Mouse (Mus musculus): Measurements from ENCODE around the gene Epha8.

Epha8 gene

DNA sequence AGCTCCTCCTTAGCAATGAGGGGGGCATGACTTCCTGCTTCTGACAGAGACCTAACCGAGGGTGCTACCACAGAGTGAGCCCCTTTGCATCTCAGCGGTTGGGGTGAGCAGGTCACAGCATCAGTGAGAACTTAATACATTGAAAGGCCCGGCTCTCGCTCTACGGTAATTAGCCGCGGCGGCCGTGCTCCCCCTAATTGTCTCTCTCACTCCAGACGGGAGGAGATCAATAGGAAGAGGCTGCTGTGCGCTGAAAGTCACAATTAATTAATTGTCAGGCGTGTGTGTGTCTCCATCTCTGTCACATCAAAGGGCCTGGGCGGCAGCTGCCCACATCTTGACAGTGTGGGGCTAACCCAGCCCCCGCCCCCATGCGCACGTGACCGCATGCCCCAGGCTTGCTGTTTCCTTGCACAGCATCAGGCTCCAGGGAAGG is 45.4 kb downstream of the Epha8 start:
- in situ Hi-C loops (cut with MboI; ENCODE audit: unreplicated experiment in 2 of 2), result no loop called here

GRCm38 (mm10) chr4:136907809-136908208 is 48.8 kb downstream of the Epha8 start:
- in situ Hi-C loops (cut with MboI; ENCODE audit: unreplicated experiment in 2 of 2), result no loop called here

DNA sequence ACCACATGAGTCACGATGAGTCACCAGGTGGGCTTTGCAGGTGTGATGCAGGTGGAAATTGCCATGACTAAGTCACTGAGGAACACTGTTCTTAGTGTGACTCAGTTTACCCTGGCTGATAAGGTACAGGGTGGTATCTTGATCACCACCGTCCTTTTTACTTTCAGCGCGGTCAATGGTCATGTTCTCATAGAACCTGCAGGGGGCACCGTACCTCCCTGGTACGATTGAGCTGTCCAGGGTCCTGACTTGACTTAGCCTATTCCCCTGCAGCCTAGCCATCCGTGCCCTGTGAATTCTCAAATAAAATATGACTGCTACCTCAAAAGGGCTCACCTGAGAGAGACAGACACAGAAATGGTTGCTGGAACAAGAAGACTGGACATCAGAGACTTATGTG is 49.6 kb downstream of the Epha8 start:
- in situ Hi-C loops (cut with MboI; ENCODE audit: unreplicated experiment in 2 of 2), result no loop called here

- in situ Hi-C loops (cut with MboI; ENCODE audit: unreplicated experiment in 2 of 2), result no loop called here
Observed at GRCm38 (mm10) chr4:136904767-136905539, 51.7 kb downstream of the Epha8 start.

GRCm38 (mm10) chr4:136899154-136899553 is 57.5 kb downstream of the Epha8 start:
- in situ Hi-C loops (cut with MboI; ENCODE audit: unreplicated experiment in 2 of 2), result no loop called here

GRCm38 (mm10) chr4:136898637-136899036 is 58.0 kb downstream of the Epha8 start, which contains the start of gene C1qa:
C1qa (minus strand) TSS chr4:136898803.
- in situ Hi-C loops (cut with MboI; ENCODE audit: unreplicated experiment in 2 of 2), result no loop called here

DNA sequence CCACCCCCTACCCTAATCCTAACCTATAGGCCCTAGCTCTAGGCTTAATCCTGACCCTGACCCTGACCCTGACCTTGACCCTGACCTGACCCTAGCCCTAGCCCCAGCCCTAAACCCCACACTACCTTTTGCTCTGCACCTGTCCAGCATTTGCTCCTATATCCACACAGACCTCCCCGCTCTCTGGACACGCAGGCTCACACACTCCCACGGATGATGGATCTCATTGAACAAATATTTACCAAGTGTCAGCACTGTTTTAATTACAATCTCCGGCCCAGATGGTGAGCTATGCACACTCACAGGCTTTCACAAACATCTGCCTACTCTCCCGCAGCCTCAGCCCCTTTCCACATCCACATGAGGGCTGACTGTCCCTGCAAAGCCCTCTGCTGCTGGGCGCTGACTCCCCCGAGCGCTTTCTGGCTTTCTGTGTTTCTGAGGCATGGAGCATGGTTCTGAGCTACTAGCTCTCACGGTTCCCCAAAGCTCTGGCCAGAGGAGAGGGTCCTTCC is 58.5 kb downstream of the Epha8 start:
- in situ Hi-C loops (cut with MboI; ENCODE audit: unreplicated experiment in 2 of 2), result no loop called here

DNA sequence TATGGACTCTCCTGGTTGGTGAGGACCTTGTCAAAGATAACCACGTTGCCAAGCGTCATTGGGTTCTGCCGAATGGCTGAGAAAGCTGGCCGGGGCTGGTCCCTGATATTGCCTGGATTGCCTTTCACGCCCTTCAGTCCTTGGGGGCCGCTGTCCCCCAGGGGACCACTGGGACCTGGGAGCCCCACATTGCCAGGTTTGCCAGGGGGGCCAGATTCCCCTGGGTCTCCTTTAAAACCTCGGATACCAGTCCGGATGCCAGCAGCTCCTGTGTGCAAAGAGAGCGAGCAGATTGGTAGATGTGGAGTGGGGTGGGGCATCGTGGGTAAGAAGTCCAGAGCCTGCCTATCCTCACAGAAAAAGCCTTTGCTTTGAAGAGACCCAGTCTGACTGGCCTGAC is 60.2 kb downstream of the Epha8 start:
- in situ Hi-C loops (cut with MboI; ENCODE audit: unreplicated experiment in 2 of 2), result no loop called here

DNA sequence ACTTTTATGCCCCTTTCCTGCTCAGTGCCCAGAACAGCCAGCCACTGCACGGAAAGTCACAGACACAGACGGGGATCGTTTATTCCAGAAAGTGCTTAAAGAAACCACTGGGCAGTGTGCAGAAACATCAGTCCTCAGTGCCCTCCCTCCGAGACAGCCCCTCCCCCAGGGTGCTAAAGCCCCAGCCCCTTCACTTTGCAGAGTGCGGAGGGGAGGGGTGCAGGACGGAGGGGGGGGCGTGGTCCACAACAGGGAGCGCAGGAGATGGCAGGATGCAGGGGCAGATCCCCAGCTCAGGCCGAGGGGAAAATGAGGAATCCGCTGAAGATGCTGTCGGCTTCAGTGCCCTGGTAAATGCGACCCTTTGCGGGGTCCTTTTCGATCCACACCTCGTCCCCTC is 60.8 kb downstream of the Epha8 start:
- in situ Hi-C loops (cut with MboI; ENCODE audit: unreplicated experiment in 2 of 2), result no loop called here

GRCm38 (mm10) chr4:136894821-136895220 is 61.8 kb downstream of the Epha8 start:
- in situ Hi-C loops (cut with MboI; ENCODE audit: unreplicated experiment in 2 of 2), result no loop called here

DNA sequence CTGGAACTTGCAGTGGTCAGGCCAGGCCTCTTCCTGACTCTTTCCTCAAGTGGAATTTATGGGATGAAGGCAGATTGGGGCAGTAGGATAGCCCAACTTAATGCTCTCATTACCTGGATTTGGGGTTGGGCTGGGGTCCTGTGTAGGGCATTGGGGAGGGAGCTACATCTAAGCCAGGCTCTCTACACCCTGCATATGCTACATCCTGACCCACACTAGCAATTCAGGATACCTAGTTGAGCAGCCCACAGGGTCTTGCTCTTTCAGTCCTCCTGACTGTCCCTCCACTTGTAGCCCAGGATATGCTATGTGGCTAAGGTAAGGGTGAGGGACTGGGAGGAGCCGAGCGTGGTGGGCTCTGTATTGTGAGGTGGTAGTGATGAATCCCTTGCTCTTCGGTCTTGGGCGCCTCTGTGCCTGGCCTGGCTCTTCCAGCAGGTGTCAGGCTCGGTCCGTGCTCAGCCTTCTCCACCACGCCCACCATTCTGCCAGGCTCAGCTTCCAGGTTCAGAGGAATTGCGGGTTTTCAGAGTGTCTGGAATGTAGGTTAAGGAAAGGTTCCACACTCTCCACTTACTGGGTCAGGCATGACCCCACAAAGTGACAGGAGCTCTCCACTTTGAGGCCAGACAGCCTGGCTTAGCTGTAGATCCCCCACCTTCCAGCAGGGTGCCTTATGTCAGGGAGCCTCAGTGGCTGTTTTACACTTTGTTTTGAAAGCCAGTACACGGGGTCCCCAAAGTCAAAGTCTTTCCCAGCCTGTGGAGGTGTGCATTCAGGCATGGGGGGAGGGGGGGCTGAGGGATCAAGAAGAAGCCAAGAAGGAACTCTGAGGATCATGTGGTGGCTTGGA is 62.7 kb downstream of the Epha8 start:
- in situ Hi-C loops (cut with MboI; ENCODE audit: unreplicated experiment in 2 of 2), result no loop called here

- in situ Hi-C loops (cut with MboI; ENCODE audit: unreplicated experiment in 2 of 2), result no loop called here
Observed at GRCm38 (mm10) chr4:136892811-136893210, 63.8 kb downstream of the Epha8 start, which contains the start of gene C1qc. C1qc (minus strand) TSS chr4:136893065.

- in situ Hi-C loops (cut with MboI; ENCODE audit: unreplicated experiment in 2 of 2), result no loop called here
Observed at GRCm38 (mm10) chr4:136892371-136892770, 64.2 kb downstream of the Epha8 start.

- in situ Hi-C loops (cut with MboI; ENCODE audit: unreplicated experiment in 2 of 2), result no loop called here
Observed at GRCm38 (mm10) chr4:136891115-136891514, 65.5 kb downstream of the Epha8 start.

GRCm38 (mm10) chr4:136889981-136890380 is 66.6 kb downstream of the Epha8 start:
- in situ Hi-C loops (cut with MboI; ENCODE audit: unreplicated experiment in 2 of 2), result no loop called here

- in situ Hi-C loops (cut with MboI; ENCODE audit: unreplicated experiment in 2 of 2), result no loop called here
Observed at GRCm38 (mm10) chr4:136887714-136888113, 68.9 kb downstream of the Epha8 start.

- in situ Hi-C loops (cut with MboI; ENCODE audit: unreplicated experiment in 2 of 2), result no loop called here
Observed at GRCm38 (mm10) chr4:136886101-136886500, 70.5 kb downstream of the Epha8 start, which contains the start of gene C1qb. C1qb (minus strand) TSS chr4:136886187.

All from v-Abl transformed pro-B cells (cell line).